ENCODE assay signal across 29 mouse cellular contexts in genomic region chrX:162618547-162618946, GRCm38 (mm10). TPM values are rescaled to one million over a fixed set of nuclear protein-coding genes. Genes with fewer than 3 reads are reported as not detected.
DNase-seq lines count a peak whose midpoint lies in the region; ATAC-seq and TF ChIP-seq lines count a peak whose summit lies in the region.
"Had no signal": no experiment of that assay in that cellular context is flagged by ENCODE, and none has a peak within 500 bp of the region (broad histone marks: within the 10 kb centered on the region; RNA-seq: fewer than 3 reads in every experiment).

No protein-coding gene starts in this region.

- H3K36me3 ChIP-seq in liver, embryonic 14.5 days (replicated peaks; ENCODE audit: control insufficient read depth, insufficient read depth, low read depth) = no peaks in the 10 kb centered on the region
- H3K36me3 ChIP-seq in liver, postnatal 0 days (replicated peaks; ENCODE audit: insufficient read depth, low read length) = no peaks in the 10 kb centered on the region
- H3K36me3 ChIP-seq: embryonic facial prominence, embryonic 10.5 days; embryonic facial prominence, embryonic 13.5 days; forebrain, embryonic 12.5 days; forebrain, embryonic 15.5 days; heart, embryonic 10.5 days; heart, embryonic 13.5 days; hindbrain, embryonic 13.5 days; intestine, embryonic 15.5 days had no signal

- H3K4me1 ChIP-seq in liver, embryonic 14.5 days (replicated peaks; ENCODE audit: control insufficient read depth in 2 of 2, insufficient read depth in 2 of 2, low read length in 1 of 2) = no peaks in the 10 kb centered on the region
- H3K4me1 ChIP-seq in liver, postnatal 0 days (ENCODE audit: insufficient read depth) = no peaks in the 10 kb centered on the region
- H3K4me1 ChIP-seq: embryonic facial prominence, embryonic 10.5 days; embryonic facial prominence, embryonic 13.5 days; forebrain, embryonic 12.5 days; heart, embryonic 10.5 days; heart, embryonic 13.5 days; intestine, embryonic 15.5 days had no signal

- H3K9ac ChIP-seq in liver, embryonic 14.5 days (replicated peaks) = no peak overlapping the region
- H3K9ac ChIP-seq in liver, postnatal 0 days (replicated peaks) = no peak overlapping the region
- H3K9ac ChIP-seq: embryonic facial prominence, embryonic 13.5 days; forebrain, embryonic 12.5 days; forebrain, embryonic 15.5 days; heart, embryonic 13.5 days; hindbrain, embryonic 13.5 days; intestine, embryonic 15.5 days had no signal

- DNase-seq in liver, embryonic 14.5 days (ENCODE audit: low read depth in 3 of 3, low spot score in 3 of 3) = no peak
- DNase-seq in liver, postnatal 0 days = no peak
- no peak for DNase-seq in lung, postnatal 14 days
- DNase-seq in kidney, adult 18-20 months = no peak
- DNase-seq: adrenal gland, adult 2 months; adrenal gland, postnatal 25 days; cerebellum, adult 11-12 months; cerebellum, adult 8-10 months; cerebellum, postnatal 10 days; cerebellum, postnatal 36 days; embryo, embryonic 11 days; gastrocnemius, postnatal 25 days; heart, adult 2 months; heart, postnatal 14 days; heart, postnatal 4 days had no signal

- H3K4me2 ChIP-seq in liver, embryonic 14.5 days (ENCODE audit: low read depth) = no peak overlapping the region
- H3K4me2 ChIP-seq in liver, postnatal 0 days (ENCODE audit: low read depth, low read length) = no peak overlapping the region
- H3K4me2 ChIP-seq: embryonic facial prominence, embryonic 13.5 days; forebrain, embryonic 12.5 days; forebrain, embryonic 15.5 days; heart, embryonic 13.5 days; hindbrain, embryonic 13.5 days; intestine, embryonic 15.5 days had no signal

- no peak for TF ChIP-seq CTCF in liver, embryonic 14.5 days (IDR thresholded peaks at IDR 0.05; ENCODE audit: low read depth)
- no peak for TF ChIP-seq CTCF in liver, postnatal 0 days (IDR thresholded peaks at IDR 0.05; ENCODE audit: low read depth)

- WGBS in liver, embryonic 14.5 days (ENCODE audit: insufficient replicate concordance) = 75% methylated on average over 3 of the region's 3 CpGs
- 90% methylated on average over 3 of the region's 3 CpGs for WGBS in liver, postnatal 0 days (ENCODE audit: insufficient replicate concordance)

- ATAC-seq in liver, embryonic 14.5 days (ENCODE audit: insufficient read depth) = peak; percentile 31; the same call in 1 of the 2 replicates
- no peak for ATAC-seq in liver, postnatal 0 days
- peak; percentile 78 for ATAC-seq in granulocyte monocyte progenitor cell, adult 5-6 weeks (replicated peaks; ENCODE audit: poor library complexity, severe bottlenecking)
- peak; percentile 91 for ATAC-seq in megakaryocyte-erythroid progenitor cell, adult 5-6 weeks (replicated peaks; ENCODE audit: low FRiP score, low TSS enrichment, poor library complexity, severe bottlenecking)
- ATAC-seq: CD4-positive, CD25-positive, alpha-beta regulatory T cell, adult 4 months; forebrain, embryonic 15.5 days; hindbrain, embryonic 16.5 days; intestine, embryonic 15.5 days; Patski had no signal

- H3K9me3 ChIP-seq in liver, embryonic 14.5 days (ENCODE audit: control insufficient read depth, low read length) = no peaks in the 10 kb centered on the region
- H3K9me3 ChIP-seq in liver, postnatal 0 days (ENCODE audit: low read length) = no peaks in the 10 kb centered on the region
- H3K9me3 ChIP-seq: embryonic facial prominence, embryonic 10.5 days; embryonic facial prominence, embryonic 13.5 days; forebrain, embryonic 12.5 days; forebrain, embryonic 15.5 days; heart, embryonic 10.5 days; heart, embryonic 13.5 days; hindbrain, embryonic 13.5 days; intestine, embryonic 15.5 days had no signal

- no peak overlapping the region for H3K27ac ChIP-seq in liver, embryonic 14.5 days
- no peak overlapping the region for H3K27ac ChIP-seq in liver, postnatal 0 days (ENCODE audit: low read depth)
- H3K27ac ChIP-seq: embryonic facial prominence, embryonic 10.5 days; embryonic facial prominence, embryonic 13.5 days; forebrain, embryonic 12.5 days; forebrain, embryonic 15.5 days; heart, adult 2 months; heart, embryonic 10.5 days; heart, embryonic 13.5 days; hindbrain, embryonic 13.5 days; intestine, embryonic 15.5 days had no signal

- H3K4me3 ChIP-seq in liver, embryonic 14.5 days (ENCODE audit: insufficient read depth in 1 of 2, low read depth in 2 of 2, low read length in 2 of 2) = no peak overlapping the region
- H3K4me3 ChIP-seq in liver, postnatal 0 days (ENCODE audit: low read depth, low read length) = no peak overlapping the region
- H3K4me3 ChIP-seq: embryonic facial prominence, embryonic 10.5 days; embryonic facial prominence, embryonic 13.5 days; erythroblast, embryonic 14.5 days; forebrain, embryonic 12.5 days; forebrain, embryonic 15.5 days; heart, adult 2 months; heart, embryonic 10.5 days; heart, embryonic 13.5 days; hindbrain, embryonic 13.5 days; intestine, embryonic 15.5 days had no signal

- no peaks in the 10 kb centered on the region for H3K27me3 ChIP-seq in liver, embryonic 14.5 days (ENCODE audit: control insufficient read depth, insufficient read depth, low read length)
- no peaks in the 10 kb centered on the region for H3K27me3 ChIP-seq in liver, postnatal 0 days (ENCODE audit: insufficient read depth, low read length)
- H3K27me3 ChIP-seq: forebrain, embryonic 15.5 days; heart, embryonic 13.5 days; hindbrain, embryonic 13.5 days; intestine, embryonic 15.5 days had no signal

- no peak for TF ChIP-seq EP300 in liver, embryonic 14.5 days (IDR thresholded peaks at IDR 0.05; ENCODE audit: low read depth)
- TF ChIP-seq EP300 in liver, postnatal 0 days (IDR thresholded peaks at IDR 0.05; ENCODE audit: low read depth) = no peak

RNA-seq across cellular contexts. Expression of gene Reps2, which starts 24.9 kb away (rescaled TPM):
- 0.51 and 0.63 TPM in 2 replicates for polyA plus RNA-seq in liver, embryonic 14.5 days (2012; rRNA removed)
- polyA plus RNA-seq in liver, embryonic 14.5 days (2014; fragmentation: Nextera tagmentation; extraction: Ambion mirVana) = 0.52 and 0.95 TPM in 2 replicates
- 0.90 and 1.1 TPM in 2 replicates for polyA plus RNA-seq in liver, postnatal 0 days (2015; fragmentation: Nextera tagmentation; extraction: Ambion mirVana)
- not detected in 2 replicates for total RNA-seq in granulocyte monocyte progenitor cell, adult 5-6 weeks (2014; fragmentation: Nextera tagmentation)
- 0.09 and 0.15 TPM in 2 replicates for total RNA-seq in granulocyte monocyte progenitor cell, adult 5-6 weeks (2017)
- 16.8 and 17.0 TPM in 2 replicates for total RNA-seq in megakaryocyte-erythroid progenitor cell, adult 5-6 weeks (2014; fragmentation: Nextera tagmentation)
- total RNA-seq in megakaryocyte-erythroid progenitor cell, adult 5-6 weeks (2017) = 12.2 and 15.8 TPM in 2 replicates
- polyA plus RNA-seq: CD4-positive, CD25-positive, alpha-beta regulatory T cell, adult 4 months had no signal

Comparison
In these comparisons a context has a peak if more than half of its experiments do, and no peak if none do; other contexts are left out.
1. RNA of gene Reps2, which starts 24.9 kb away (total RNA-seq): 12.2 to 17.0 TPM in megakaryocyte-erythroid progenitor cell, adult 5-6 weeks; 0.09 to 0.15 TPM in granulocyte monocyte progenitor cell, adult 5-6 weeks; every median in the first group is over 10 times any median in the second.